Mouse (Mus musculus) lung, postnatal 0 days (tissue): ENCODE measurements around the gene Thap8. TPM values are rescaled to one million over a fixed set of nuclear protein-coding genes. Genes with fewer than 3 reads are reported as not detected.

Experiments
- ATAC-seq: fragments of 200-750 bp; cut with Nextera tagmentation; 2 replicates; pipeline ENCODE4 v1.8.0; 2017; ENCODE audit warnings: moderate library complexity
- DNase-seq: peaks from one replicate; pipeline ENCODE4 v3.0.0-alpha.2; 2016; ENCODE audit warnings: low spot score
- H3K27ac ChIP-seq: fragments of 300-500 bp; sonication (generic); 2 replicates; pipeline ENCODE4 v1.5.1; 2014; ENCODE audit warnings: antibody characterized with exemption, mild to moderate bottlenecking, low read length, mixed read lengths
- H3K27me3 ChIP-seq: fragments of 300-500 bp; sonication (generic); replicated peaks from 2 replicates; pipeline ENCODE4 v1.6.1; 2014; ENCODE audit warnings: low read length, mixed read lengths; ENCODE audit not compliant: insufficient read depth
- H3K36me3 ChIP-seq: fragments of 300-500 bp; sonication (generic); 2 replicates; pipeline ENCODE4 v1.6.1; 2014; ENCODE audit warnings: low read length, mixed read lengths; ENCODE audit not compliant: insufficient read depth
- H3K4me1 ChIP-seq: fragments of 300-500 bp; sonication (generic); 2 replicates; pipeline ENCODE4 v1.6.1; 2014; ENCODE audit warnings: antibody characterized with exemption, low read depth, low read length, mixed read lengths; ENCODE audit not compliant: insufficient read depth
- H3K4me2 ChIP-seq: fragments of 300-500 bp; sonication (generic); replicated peaks from 2 replicates; pipeline ENCODE4 v1.6.1; 2014; ENCODE audit warnings: low read depth, mild to moderate bottlenecking, low read length, moderate library complexity, mixed read lengths
- H3K4me3 ChIP-seq: fragments of 300-500 bp; sonication (generic); 2 replicates; pipeline ENCODE4 v1.5.1; 2014; ENCODE audit warnings: low read depth, low read length
- H3K9ac ChIP-seq: fragments of 300-500 bp; sonication (generic); replicated peaks from 2 replicates; pipeline ENCODE4 v1.6.1; 2014; ENCODE audit warnings: low read depth, mild to moderate bottlenecking
- H3K9me3 ChIP-seq: fragments of 300-500 bp; sonication (generic); 2 replicates; pipeline ENCODE4 v1.6.1; 2016; ENCODE audit warnings: low read length, mixed read lengths
- CTCF ChIP-seq: IDR thresholded peaks from 2 replicates; pipeline ENCODE4 v1.5.1; 2016; ENCODE audit warnings: antibody characterized with exemption, mild to moderate bottlenecking
- EP300 ChIP-seq: IDR thresholded peaks from 2 replicates; pipeline ENCODE4 v1.6.1; 2016; ENCODE audit warnings: antibody characterized with exemption, mild to moderate bottlenecking, control low read depth
- WGBS: fragments of 180-500 bp; shearing (Covaris S2); extraction: QIAGEN DNeasy Blood & Tissue Kit; methylation state at CpG from one replicate; pipeline ENCODE4 v1.1.7; 2014; 5-methylcytosine and 5-hydroxymethylcytosine counted together
- polyA plus RNA-seq: library from polyadenylated mRNA; unstranded; fragments of >200 nt; fragmentation: Nextera tagmentation; extraction: Ambion mirVana; gene quantifications from 2 replicates; pipeline ENCODE4 v1.2.1, GENCODE M21; 2015

Thap8 gene
- polyA plus RNA-seq, 1 experiment from 2014 or later: 0.81 TPM

GRCm38 (mm10) chr7:30310136-30310535 lies 30.2 kb downstream of the Thap8 start:
- Histone ChIP-seq H3K27ac (no peak overlapping the region), H3K27me3 (no peaks in the 10 kb centered on the region), H3K36me3 (no peaks in the 10 kb centered on the region), H3K4me2 (no peak overlapping the region), H3K4me1 (peaks cover 6% of the 10 kb centered on the region; the same call in 1 of the 2 replicates), H3K4me3 (no peak overlapping the region), H3K9ac (no peak overlapping the region), H3K9me3 (no peaks in the 10 kb centered on the region)
- TF ChIP-seq CTCF (no peak), EP300 (no peak)
- no peak for ATAC-seq
- WGBS: 80% methylated on average over 12 of the region's 12 CpGs
- no peak for DNase-seq

DNA sequence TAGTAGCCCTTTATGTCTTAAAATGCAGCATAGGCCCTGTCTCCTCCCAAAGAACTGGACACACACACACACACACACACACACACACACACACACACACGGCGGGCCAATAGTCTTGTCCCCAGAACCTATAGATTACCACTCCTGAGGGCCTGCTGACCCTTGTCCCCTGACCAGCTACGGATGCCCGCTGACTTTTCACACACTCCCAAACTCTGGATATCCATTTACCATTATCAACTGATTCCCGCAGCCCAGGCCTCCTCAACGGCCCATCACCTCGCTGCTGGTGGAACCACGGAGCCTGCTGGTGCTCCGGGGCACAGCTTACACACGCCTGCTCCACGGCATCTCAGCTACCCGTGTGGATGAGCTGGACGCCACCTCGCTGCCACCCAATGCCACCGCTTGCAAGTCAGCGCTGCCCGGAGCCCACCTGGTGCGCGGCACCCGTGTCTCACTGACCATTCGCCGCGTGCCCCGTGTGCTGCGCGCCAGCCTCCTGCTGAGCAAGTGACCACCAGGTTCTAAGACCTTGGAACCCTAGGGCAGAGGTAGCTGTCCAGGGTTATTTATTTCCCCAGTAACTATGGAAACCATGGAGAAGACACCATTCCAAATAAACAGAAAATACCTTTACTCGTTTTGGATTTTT lies 33.9 kb downstream of the Thap8 start:
- Histone ChIP-seq H3K4me1 (peaks cover 6% of the 10 kb centered on the region; the same call in 1 of the 2 replicates), H3K4me3 (no peak overlapping the region), H3K36me3 (no peaks in the 10 kb centered on the region), H3K27ac (no peak overlapping the region), H3K27me3 (no peaks in the 10 kb centered on the region), H3K4me2 (no peak overlapping the region), H3K9me3 (no peaks in the 10 kb centered on the region), H3K9ac (no peak overlapping the region)
- TF ChIP-seq EP300 (no peak), CTCF (no peak)
- ATAC-seq (no peak), DNase-seq (no peak)
- 43% methylated on average over 27 of the region's 27 CpGs for WGBS

DNA sequence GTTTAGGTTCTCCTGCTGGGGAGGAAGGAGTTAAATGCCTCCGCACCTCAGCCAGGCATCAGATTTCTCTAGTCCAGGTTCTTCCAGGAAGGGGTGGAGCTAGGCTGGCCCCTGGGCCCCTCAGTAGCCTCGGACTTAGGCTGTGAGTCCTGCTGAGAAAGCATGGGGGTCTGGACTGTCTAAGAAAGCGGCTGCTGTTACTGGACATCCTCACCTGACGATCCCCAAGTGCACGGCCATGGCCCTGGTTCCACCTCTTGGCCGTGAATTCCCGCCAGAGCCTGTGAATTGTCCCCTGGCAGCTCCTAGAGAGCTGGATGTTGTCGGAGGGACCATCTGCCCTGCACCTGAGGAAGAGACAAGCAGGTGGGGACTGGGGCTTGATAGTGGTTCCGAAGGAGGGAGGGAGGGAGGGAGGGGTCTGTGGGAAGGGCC lies 34.8 kb downstream of the Thap8 start, which contains the start of gene Syne4:
Gene Syne4 (plus strand): TSS at position 87 of the 435 bp plus-strand sequence.
- Histone ChIP-seq H3K27ac (no peak within 1 kb of the TSS), H3K27me3 (no peaks in the 10 kb centered on the region), H3K9ac (no peak within 1 kb of the TSS), H3K4me3 (peak within 1 kb of the TSS; percentile 14; the same call in 1 of the 2 replicates), H3K4me1 (no peaks in the 10 kb centered on the region), H3K36me3 (no peaks in the 10 kb centered on the region), H3K9me3 (no peaks in the 10 kb centered on the region), H3K4me2 (peak within 1 kb of the TSS; percentile 22)
- ATAC-seq: peak; percentile 44; the same call in 1 of the 2 replicates
- peak; percentile 45 for DNase-seq
- WGBS: 3% methylated on average over 9 of the region's 9 CpGs
- TF ChIP-seq CTCF: no peak
- TF ChIP-seq EP300: no peak

DNA sequence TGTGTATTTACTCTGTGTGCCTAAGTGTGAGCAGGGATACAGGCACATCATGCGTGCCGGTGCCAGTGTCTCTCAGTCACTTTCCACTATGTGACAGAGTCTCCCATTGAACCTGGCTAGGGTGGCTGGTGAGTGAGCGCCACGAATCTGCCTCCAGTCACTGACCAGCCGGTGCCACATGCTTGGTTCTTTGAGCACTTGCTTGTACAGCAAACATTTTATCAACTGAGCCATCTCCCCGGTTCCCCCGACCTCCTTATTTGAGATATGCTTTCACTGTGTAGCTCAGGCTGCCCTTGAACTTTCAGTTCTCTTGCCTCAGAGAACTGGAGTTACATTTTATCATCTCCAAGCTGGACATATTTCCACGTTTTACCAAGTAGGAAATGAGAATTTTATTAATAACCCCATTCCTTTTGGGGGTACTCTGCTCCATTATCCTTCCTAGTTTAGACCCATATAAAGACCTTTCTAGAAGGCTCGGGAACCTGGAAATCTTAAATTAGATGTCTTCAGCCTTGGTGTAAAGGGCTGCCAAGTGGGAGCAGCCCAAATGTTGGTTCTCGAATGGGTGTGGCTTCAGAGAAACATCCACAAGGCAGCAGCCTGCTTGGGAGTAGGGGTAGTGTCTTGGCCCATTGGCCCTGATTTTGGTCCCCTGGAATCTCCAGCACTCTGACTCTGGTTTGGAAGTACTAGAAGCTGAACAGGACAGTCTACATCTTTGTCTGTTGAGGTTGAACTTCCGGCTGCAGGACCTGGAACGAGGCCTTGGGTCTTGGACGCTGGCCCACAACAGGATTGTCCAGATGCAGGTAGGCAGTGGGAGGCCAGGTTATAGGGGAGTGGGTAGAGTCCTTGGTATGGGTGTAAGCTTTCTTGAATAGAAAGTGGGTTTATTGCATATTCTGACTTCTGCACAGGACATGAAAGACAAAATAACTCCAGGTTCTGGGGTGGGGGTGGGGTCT lies 36.0 kb downstream of the Thap8 start:
- no peak for DNase-seq
- 55% methylated on average over 13 of the region's 13 CpGs for WGBS
- Histone ChIP-seq H3K4me1 (no peaks in the 10 kb centered on the region), H3K27me3 (no peaks in the 10 kb centered on the region), H3K9ac (no peak overlapping the region), H3K4me3 (no peak overlapping the region), H3K27ac (no peak overlapping the region), H3K9me3 (no peaks in the 10 kb centered on the region), H3K36me3 (no peaks in the 10 kb centered on the region), H3K4me2 (no peak overlapping the region)
- no peak for ATAC-seq
- TF ChIP-seq CTCF: no peak
- no peak for TF ChIP-seq EP300

- ATAC-seq (no peak), DNase-seq (no peak)
- no peak overlapping the region for H3K27ac ChIP-seq
- WGBS: 89% methylated on average over 3 of the region's 3 CpGs
- H3K27me3 ChIP-seq: no peaks in the 10 kb centered on the region
- H3K4me3 ChIP-seq: no peak overlapping the region
- H3K4me1 ChIP-seq: no peaks in the 10 kb centered on the region
- TF ChIP-seq CTCF (no peak), EP300 (no peak)
- no peak overlapping the region for H3K9ac ChIP-seq
- no peak overlapping the region for H3K4me2 ChIP-seq
- H3K9me3 ChIP-seq: no peaks in the 10 kb centered on the region
- H3K36me3 ChIP-seq: no peaks in the 10 kb centered on the region
These were observed 38.2 kb downstream of the Thap8 start for GRCm38 (mm10) chr7:30318142-30318541.

GRCm38 (mm10) chr7:30320946-30321345 lies 41.1 kb downstream of the Thap8 start:
- no peak for TF ChIP-seq CTCF
- no peak for TF ChIP-seq EP300
- DNase-seq (no peak), ATAC-seq (no peak)
- 79% methylated on average over 2 of the region's 2 CpGs for WGBS
- H3K9me3 ChIP-seq: no peaks in the 10 kb centered on the region; the same call in 1 of the 2 replicates
- H3K27me3 ChIP-seq: no peaks in the 10 kb centered on the region
- no peaks in the 10 kb centered on the region for H3K36me3 ChIP-seq
- H3K4me1 ChIP-seq: no peaks in the 10 kb centered on the region
- H3K27ac ChIP-seq: no peak overlapping the region
- peak overlapping the region; percentile 63; the same call in 1 of the 2 replicates for H3K4me3 ChIP-seq
- no peak overlapping the region for H3K9ac ChIP-seq
- peak overlapping the region; percentile 82 for H3K4me2 ChIP-seq
